Mouse (Mus musculus) B cell, adult 2 months (primary cell): ENCODE data around the gene Wap.

Experiments used
- DNase-seq, 2 experiments: peaks; one replicate each; pipeline ENCODE4 v3.0.0; 2022

Gene Wap

DNA sequence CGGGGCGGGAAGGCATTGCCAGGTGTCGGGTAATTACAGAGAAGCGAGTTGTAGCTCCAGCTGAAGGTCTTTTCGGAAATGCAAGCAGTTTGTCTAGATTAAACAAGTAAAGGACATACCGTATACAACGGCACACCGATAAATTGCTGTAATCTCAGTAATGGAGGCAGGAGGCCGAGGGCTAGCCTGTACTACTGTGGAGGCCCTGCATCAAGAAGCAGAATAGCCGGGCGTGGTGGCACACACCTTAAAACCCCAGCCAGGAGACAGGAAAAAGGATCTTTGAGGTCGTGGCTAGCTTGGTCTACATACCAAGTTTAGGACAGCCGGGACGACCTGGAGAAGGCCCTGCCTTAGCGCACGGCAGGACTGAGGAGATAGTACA is 12.1 kb downstream of the Wap start:
- no peak for DNase-seq

DNA sequence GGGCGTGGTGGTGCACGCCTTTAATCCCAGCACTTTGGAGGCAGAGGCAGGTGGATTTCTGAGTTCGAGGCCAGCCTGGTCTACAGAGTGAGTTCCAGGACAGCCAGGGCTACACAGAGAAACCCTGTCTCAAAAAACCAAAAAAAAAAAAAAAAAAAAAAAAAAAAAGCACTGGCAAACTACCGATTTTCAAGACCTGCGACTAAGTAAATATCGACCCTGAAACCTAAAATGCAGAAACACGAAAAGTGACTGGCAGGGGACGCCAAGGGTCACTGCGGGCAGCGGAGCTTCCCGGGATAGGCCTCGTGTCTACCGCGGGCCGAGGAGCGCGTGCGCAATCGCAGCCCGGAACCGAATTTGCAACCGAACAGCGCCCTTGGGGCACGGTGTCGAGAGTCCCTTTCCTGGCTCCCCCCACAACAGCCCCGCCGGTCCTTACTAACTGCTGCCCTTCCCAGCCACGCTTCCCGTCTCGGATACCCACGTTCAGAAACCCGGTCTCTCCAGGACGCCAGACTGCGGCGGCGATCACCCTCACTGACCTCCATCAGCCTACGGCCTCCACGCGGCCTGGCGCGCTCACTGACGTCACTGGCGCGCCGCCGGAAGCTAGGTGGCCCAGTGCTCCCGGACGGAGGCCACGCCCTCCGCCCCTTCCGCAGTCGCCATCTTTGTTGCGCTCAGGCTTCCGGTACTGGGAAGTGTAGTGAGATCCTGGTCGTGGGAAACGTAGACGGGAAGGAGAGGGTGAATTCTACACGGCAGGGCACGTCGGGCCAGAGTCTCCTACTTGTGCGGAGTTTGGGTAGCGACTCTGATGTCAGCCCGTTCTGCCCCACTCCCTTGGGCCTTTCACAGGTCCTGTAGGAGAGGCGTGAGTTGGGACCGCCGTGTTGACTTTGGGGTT is 12.7 kb downstream of the Wap start, which contains the start of gene Tbrg4:
TSS of gene Tbrg4 (minus strand) at position 590 of the 910 bp plus-strand sequence.
- DNase-seq: peak; percentile 91 to 94

DNA sequence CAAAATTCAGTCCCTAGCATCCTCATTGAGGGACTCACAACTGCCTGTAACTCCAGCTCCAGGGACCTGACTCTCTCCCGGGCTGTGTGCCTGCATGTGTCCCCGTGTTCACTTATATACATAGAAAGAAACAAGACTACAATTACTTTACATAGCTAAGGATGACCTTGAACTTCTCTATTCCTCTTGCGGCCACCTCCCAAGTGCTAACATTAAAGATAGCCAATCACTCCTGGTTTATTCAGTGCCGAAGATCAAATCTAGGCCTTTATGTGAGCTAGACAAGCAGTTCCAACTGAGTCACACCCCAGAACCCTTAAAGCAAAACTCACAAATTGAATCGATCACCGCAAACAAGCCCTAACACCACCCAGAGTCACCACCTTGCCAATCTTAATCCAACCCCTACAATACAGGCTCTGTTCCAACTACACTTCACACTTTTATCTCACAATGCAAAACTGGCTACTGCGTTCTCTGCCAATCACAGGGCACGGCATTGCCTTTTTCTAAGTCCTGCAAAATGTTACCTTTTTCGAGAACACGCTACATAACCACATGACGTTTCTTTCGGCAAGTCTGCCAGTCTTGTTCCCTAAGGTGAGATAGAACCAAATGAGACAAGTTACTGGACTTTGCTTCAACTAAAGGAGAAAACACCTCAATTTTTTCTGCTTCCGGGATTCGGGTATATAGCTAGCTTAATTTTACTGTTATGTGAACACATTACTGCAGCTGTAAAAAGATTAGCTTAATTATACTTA is 13.6 kb downstream of the Wap start:
- no peak for DNase-seq

DNA sequence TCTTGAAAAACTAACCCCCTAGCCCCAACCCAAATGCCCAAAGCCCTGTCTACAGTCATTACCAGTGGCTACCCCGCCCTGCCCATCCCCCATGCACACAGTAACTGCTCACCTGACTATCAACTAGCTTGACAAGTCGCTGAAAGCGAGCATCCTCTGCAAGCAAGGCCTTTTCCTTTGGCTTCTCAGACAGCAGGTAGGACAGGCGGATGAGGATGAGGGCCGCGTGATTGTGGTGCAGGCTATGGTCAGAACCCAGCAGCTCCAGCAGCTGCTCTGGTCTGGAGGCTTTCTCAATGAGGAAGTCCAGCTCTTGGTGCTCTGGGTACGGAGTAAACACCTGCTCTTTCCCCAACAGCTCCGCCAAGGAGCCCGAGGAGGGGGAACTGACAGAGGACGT is 14.7 kb downstream of the Wap start:
- DNase-seq: no peak

DNA sequence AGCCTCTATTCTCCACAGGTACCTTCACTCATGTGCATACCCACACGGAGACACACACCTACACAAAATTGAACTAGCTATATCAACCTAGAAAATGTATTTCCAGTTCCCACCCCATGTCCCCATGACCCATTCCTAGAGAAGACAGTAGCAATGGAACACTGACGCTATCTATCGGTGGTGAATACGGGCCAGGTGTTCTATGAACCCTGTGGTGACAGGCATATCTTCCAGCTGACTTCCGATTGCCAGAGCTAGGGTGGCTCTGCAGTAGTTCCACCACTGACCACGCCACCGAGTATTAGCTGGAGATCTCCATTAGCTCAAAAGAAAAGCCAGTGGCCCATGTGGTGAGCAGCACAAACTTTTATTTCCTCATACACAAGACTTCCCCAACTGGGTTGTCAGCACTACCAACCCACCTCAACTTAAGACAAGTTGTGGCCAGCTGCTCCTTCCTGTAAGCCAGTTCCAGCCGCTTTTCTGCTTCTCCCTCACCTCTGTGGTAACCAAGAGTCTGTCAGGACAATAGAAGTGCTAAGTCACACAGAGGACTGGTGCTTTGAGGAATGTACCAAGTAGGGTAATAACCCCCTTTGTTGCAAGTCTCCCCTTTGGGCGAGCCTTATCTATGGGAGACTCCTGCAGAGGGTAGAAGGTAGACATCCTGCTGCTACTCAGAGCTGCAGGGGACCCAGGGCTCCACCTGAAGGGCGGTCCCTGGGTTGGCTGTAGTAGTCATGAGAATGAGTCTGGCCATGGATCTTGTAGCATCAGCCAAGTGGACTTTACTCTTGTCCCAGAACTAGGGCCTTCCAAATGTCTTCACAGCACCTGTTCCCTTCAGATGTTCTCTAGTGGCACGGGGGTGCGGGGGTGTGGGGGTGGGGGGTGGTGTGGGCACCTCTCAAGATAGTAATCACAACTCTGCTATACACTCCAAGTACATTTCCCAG is 22.9 kb downstream of the Wap start:
- no peak for DNase-seq

DNA sequence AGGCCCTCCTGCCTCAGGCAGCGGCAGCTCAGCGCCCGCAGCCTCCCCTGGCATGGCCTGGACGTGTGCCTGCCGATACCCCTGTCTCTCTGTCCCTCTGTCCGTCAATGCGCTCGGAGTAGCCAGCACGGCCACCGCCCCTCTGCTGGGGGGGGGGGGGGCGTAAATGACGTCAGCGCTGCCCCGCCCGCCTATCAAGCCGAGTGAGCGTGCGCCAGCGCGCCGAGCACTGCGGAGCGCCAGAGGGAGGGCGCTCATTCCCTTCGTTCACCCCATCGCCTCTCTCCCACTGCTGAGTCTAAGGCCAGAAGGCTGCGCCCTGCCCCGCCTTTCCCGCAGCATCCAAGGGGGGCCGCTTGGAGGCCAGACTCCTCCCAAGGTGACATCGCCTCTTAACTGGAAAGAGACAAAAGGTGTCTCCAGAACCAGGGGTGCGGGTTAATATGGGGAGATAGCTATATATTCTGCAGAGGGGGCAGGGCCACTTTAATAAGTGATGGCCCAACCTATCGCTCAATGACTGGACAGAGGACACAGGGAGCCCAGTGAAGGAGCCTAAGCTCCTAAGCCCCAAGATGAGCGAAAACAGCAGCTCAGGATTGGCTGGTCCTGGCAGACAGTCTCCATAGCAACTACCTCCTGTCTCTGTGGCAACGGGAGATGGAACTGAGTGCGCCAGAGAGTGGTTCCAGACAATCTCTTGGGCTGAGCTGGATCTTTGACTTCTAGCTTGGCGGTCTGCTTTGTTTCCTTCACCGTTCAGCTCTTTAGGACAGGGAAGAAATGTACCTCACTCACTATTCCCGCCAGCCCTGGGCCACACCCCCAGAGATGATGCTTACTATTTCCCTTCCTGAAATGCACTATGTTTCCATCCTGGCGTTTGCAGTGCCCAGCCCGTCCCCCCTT is 32.7 kb downstream of the Wap start, which contains the start of gene Nacad:
TSS of gene Nacad (minus strand) at position 563 of the 909 bp plus-strand sequence.
- peak; percentile 33 to 36 for DNase-seq

DNA sequence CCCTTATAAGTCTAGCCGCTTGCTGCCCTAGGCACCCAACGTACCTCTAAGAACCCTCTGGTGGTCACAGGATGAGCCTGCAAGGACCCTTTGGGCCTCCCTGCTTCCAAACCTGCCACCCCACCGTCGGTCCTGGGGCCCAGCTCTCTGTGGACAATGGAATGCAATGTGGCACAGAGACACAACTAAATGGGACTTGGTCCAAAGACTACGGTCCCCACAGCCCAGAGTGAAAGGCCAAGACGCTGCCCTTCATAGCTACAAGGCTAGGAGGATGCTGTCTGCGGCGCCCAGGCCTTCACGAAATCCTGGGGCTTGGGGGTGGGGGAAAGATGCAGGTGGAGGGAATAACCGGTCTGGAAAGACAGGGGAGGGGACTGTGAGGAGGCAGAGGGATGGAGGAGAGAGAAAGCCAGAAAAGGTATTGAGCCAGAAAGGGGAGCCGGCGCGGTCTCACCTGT is 33.4 kb downstream of the Wap start:
- peak; percentile 46 to 51 for DNase-seq

DNA sequence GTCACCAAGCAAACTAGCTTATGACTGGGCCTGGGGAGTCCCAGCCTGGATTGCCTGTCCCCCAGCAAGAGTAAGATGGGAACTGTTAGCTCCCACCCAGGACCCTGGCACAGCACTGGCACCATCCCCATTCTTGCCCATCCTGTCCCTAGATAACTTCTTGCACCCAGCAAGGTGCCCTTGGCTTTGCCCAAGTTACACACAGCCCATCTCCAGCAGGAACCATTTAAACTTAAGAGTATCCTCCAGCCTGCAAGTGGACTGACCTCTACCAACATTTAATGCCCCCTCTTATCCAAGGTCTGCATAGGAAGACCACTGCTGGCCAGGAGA is 33.9 kb downstream of the Wap start:
- DNase-seq: no peak

DNA sequence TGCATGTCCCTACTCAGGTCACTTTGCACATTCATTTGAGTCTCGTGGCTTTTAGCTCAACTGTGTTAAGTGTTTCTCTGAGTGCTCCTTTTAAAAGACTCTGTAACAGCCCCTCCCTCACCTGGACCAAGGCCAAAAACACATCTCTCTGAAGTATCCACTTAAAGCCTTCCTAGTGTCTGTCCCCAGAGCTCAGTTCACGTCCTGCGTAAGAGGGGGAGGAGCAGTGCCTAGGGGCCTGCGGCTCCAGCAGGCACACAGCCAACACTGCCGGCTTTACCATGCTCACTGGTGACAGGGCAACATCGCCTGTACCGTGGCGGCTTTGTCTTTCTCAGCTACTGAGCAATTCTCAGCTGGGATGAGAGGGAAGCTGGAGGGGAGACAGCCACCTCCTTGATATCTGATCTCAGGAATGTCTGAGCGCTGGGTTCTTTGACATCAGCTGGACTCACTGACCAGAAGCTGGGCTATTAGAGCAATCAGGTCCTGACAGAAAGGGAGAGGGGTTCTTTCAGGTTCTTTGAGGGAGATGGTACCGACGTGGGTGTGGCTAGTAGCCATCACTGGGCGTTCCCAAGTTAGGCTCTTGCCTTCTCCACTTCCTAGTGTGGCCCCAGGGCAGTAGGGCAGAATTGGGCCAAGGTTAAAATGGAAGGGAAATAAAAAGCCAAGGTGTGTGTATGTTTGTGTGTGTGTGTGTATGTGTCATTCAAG is 34.4 kb downstream of the Wap start:
- DNase-seq: peak; percentile 36

DNA sequence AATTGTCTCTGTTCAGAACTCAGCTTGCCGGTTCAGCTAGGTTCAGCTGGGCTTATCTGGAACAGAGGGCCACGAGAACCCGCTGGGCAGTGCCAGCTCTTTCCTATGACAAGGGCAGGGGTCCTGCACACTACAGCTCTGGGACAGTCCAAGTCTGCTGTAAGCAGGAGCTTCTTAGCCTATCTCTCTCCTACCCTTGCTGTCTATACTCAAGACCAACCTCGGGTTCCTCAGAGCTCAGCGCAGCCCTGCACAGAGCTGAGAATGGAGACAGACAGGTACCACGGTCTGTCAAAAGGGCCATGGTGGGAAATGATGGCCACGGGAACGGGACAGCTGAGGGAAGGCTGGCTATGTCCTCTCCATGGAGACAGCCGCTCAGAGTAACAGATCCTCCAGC is 35.2 kb downstream of the Wap start:
- no peak for DNase-seq

DNA sequence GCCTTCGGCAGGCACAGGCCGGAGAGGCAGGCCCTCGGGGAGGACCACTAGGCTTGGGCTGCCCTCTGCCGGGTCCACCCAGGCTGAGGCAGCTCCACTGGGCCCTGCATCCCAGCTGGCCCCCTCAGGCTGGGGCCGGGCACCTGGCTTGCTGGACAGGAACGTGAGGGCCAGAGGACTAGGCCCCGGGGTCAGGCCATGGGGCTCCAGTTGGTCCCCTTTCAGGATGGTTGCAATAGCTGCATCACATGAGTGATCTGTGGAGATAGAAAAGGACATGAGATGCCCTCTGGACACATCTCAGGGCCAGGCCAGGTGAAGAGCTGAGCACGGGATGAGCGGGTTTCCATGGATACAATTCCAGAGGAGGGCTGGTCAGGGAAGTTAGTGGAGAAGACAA is 35.8 kb downstream of the Wap start:
- DNase-seq: no peak

DNA sequence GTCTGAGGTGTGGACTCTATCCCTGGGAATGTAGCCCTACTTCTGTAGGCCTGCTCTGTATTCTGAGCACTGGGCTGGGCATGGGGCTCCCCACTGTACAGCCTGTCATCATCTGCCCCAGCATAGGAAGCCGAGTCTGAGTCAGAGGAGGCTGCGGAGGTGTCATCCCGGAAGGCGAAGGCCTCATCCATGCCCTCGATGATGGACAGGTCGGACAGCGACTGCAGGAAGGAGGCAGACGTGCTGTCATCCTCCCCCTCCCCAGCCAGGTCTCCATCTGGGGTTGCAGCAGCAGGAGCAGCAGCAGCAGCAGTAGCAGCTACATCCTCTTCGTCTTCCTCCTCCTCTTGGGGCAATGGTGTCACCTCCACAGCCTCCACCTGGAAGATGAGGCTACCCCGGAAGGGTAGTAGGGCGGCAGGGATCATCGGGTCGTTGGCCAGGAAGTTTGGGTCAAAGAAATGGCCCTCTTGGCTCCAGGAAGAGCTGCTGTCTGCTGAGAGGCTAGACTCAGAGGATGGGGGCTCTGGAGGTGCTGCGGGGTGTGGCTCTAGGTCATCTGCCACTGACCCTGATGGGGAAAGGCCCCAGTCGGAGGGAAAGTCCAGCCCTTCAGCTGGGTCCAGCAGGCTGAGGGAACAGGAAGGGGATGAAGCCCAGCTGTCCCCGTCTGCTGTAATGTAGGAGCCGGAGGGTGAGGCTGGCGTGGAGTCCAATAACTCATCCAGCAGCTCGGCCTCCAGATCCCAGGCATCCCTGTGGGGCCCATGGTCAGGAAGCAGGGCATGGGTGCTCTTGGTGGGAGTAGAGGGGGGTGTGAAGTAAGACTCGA is 36.6 kb downstream of the Wap start:
- no peak for DNase-seq

DNA sequence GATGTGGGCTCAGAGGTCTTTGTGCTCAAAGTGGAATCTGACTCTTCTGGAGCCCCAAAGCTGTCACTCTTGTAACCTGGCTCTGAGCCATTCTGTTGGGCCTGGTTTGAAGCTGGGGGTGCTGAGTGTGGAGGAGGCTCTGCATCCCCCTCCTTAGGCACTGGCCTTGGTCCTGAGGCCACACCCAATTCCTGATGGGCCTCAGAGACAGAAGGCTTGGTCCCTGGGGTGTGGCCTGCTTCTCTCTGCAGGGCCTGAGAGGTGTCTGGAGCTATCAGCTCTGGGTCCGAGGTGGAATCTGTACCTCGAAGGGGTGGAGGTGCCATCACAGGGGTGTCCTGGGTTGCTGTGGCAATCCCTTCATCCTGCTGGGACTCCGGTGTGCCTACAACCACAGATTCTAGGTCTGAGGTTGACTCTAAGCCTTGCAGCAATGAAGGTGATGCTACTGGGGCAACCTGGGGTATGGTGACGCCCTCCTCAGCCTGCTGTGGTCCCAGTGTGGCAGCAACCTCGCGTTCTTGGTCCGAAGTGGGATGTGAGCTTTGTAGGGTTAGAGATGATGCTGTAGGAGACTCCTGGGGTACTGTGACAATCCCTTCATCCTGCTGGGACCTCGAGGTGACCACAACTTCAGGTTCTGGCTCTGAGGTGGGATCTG is 38.0 kb downstream of the Wap start:
- no peak for DNase-seq

DNA sequence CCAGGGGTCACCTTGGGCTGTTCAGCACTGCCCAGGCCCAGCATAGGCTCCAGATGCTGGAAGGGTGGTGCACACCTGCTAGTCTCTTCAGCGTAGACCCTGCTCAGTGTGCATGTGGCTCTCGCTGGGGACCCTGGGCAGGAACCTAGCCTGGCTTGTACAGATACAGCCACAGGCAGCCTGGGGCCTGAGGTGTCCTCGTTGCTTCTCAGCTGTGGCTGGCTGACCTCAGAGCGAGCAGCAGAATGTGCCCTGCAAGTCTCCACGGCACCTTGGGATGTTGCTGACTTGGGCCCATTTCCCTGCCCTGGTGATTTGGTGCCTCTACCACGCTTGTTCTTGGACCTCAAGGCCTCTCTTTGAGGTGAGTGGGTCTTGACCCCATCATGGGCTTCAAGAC is 38.6 kb downstream of the Wap start:
- no peak for DNase-seq

DNA sequence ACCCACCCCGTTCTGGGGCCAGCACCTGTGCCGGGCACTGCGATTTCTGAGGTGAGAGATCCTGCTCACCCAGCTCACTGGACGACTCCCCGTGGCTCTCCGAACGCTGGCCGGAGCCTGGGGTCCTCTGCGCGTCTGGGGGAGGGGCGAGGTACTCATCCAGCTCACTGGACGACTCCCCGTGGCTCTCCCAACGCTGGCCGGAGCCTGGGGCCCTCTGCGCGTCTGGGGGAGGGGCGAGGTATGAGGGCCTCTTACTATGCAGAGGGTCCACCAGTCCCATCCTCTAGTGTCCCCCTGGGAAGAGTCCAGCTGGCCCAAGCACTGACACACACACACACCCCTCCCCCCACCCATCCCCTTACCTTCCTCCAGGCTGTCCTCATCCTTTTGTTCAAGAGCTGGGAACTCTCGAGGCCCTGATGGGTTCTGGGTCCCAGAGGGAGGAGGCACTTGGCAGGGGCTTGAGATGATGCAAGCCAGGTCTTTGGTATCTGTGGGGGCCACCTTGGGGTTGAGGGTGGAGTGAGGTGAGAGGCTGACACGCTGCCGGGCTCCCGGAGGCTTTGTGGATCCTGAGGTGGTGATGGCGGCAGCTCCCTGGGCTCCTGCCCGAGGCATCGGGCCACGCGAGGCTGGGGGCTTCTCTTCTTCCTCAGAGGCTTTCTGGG is 39.3 kb downstream of the Wap start:
- no peak for DNase-seq

DNA sequence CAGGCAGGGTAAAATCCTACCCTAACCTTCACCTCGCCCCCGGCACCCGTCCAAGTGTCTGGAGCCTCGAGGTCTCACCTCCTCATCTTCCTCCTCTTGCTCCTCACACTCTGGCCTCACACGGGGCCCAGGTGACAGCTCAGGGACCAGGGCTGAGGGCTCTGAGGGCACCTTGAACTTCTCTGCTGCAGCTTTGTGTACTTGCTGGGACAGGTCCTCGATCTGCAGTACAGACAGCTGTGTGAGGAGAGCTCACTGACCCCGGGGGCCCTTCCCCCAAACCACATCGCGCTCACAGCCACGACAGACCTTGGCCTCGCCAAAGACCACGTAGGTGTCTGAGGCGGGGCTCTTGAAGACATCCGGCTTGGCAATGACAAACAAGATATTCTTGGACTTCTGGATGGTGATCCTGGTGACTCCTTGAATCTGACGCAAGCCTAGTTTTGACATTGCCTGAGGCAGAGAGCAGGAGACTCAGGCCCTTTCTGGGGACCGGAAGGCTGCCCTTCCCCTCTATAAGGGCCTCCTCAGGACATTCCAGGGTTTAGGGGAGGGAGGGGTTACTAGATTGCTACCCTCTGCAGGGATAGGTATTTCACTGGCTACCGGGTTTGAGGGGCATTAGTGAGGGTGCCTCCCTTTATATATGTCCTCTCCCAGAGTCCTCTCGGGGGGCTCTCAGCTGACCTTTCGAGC is 40.1 kb downstream of the Wap start:
- DNase-seq: no peak

DNA sequence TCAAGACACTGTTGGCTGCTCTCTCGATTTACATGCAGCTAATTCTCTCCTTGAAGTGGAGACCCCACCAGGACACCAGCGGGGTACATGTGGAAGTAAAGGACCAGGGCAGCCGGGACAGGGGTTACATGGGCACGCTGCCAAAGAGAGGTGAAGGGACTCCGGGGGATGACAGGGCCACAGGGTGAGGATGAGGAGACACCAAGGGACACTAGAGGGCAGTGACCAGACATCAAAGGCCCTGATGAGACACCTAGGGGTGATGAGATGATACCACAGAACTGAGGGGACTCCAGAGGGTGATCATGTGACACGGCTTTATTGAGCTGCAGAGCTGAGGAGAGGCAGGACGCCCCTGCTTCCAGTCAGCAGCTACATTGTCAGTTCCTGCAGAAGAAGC is 40.9 kb downstream of the Wap start:
- DNase-seq: no peak

DNA sequence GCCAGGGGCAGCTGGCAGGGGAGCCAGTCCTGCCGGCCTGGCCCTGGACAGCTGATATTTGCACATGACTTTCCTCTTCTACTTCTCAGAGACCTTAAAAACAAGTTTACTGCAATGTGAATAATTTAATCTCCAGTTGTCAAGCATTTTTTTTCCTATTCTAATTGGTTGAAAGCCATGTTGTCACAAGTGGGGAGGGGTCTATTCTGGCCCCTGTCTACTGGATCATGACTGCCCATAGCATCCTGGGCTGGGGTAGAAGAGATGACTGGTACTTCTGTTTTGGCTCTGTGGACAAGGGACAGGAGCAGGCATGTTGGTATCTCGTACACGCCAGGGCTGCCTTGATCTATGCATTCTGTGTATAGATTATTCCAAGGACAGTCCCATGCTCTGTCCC is 41.8 kb downstream of the Wap start:
- no peak for DNase-seq
